Mouse (Mus musculus): Measurements from ENCODE around the gene Olig1.

- TF ChIP-seq CTCF (IDR thresholded peaks at IDR 0.05; ENCODE audit: low read depth, low read length) (no peak), POLR2A (IDR thresholded peaks at IDR 0.05; ENCODE audit: borderline replicate concordance, low read depth, low read length) (no peak)
Measured at GRCm38 (mm10) chr16:91227760-91228043, 41.9 kb upstream of the Olig1 start.
